Mouse (Mus musculus) intestine, embryonic 14.5 days (tissue): Measurements from ENCODE around the gene Tmco2. TPM values are rescaled to one million over a fixed set of nuclear protein-coding genes. Genes with fewer than 3 reads are reported as not detected.

Experiments used
- ATAC-seq: fragments of 200-750 bp; cut with Nextera tagmentation; replicated peaks from 2 replicates; pipeline ENCODE4 v1.8.0; 2017; ENCODE audit warnings: low read depth, moderate number of reproducible peaks, moderate TSS enrichment, moderate library complexity; ENCODE audit not compliant: low FRiP score, low TSS enrichment
- DNase-seq: peaks from one replicate; pipeline ENCODE4 v3.0.0-alpha.2; 2018; ENCODE audit warnings: low spot score
- H3K27ac ChIP-seq: fragments of 300-500 bp; sonication (generic); 2 replicates; pipeline ENCODE4 v1.5.1; 2014; ENCODE audit warnings: low read depth, mild to moderate bottlenecking, control low read depth
- H3K27me3 ChIP-seq: fragments of 300-500 bp; sonication (generic); replicated peaks from 2 replicates; pipeline ENCODE4 v1.6.1; 2014; ENCODE audit warnings: low read length, control low read depth; ENCODE audit not compliant: control insufficient read depth, insufficient read depth
- H3K36me3 ChIP-seq: fragments of 300-500 bp; sonication (generic); 2 replicates; pipeline ENCODE4 v1.6.1; 2014; ENCODE audit warnings: low read length, control low read depth; ENCODE audit not compliant: control insufficient read depth, insufficient read depth
- H3K4me1 ChIP-seq: fragments of 300-500 bp; sonication (generic); replicated peaks from 2 replicates; pipeline ENCODE4 v1.6.1; 2014; ENCODE audit warnings: low read length, control low read depth, mixed read lengths; ENCODE audit not compliant: control insufficient read depth, insufficient read depth
- H3K4me2 ChIP-seq: fragments of 300-500 bp; sonication (generic); 2 replicates; pipeline ENCODE4 v1.6.1; 2014; ENCODE audit warnings: low read length
- H3K4me3 ChIP-seq: fragments of 300-500 bp; sonication (generic); 2 replicates; pipeline ENCODE4 v1.5.1; 2014; ENCODE audit warnings: low read depth, low read length, control low read depth, mixed read lengths
- H3K9ac ChIP-seq: fragments of 300-500 bp; sonication (generic); 2 replicates; pipeline ENCODE4 v1.6.1; 2014; ENCODE audit warnings: mild to moderate bottlenecking, low read length
- H3K9me3 ChIP-seq: fragments of 300-500 bp; sonication (generic); 2 replicates; pipeline ENCODE4 v1.6.1; 2016; ENCODE audit warnings: low read length, control low read depth; ENCODE audit not compliant: control insufficient read depth
- WGBS: fragments of 180-500 bp; shearing (Covaris S2); extraction: QIAGEN DNeasy Blood & Tissue Kit; methylation state at CpG from one replicate; pipeline ENCODE4 v1.1.7; 2014; 5-methylcytosine and 5-hydroxymethylcytosine counted together
- polyA plus RNA-seq: library from polyadenylated mRNA; unstranded; fragments of >200 nt; fragmentation: Nextera tagmentation; extraction: Ambion mirVana; gene quantifications from 2 replicates; pipeline ENCODE4 v1.2.1, GENCODE M21; 2014

The Tmco2 gene
- not detected in 2 replicates for polyA plus RNA-seq

GRCm38 (mm10) chr4:121109126-121109525 is at the start of gene Tmco2:
Gene Tmco2, minus strand, starts transcription at chr4:121109226.
- ATAC-seq: no peak
- Histone ChIP-seq H3K9ac (no peak within 1 kb of the TSS), H3K4me1 (no peaks in the 10 kb centered on the region), H3K27me3 (no peaks in the 10 kb centered on the region), H3K36me3 (no peaks in the 10 kb centered on the region), H3K4me2 (no peak within 1 kb of the TSS), H3K27ac (no peak within 1 kb of the TSS), H3K9me3 (no peaks in the 10 kb centered on the region), H3K4me3 (no peak within 1 kb of the TSS)
- 84% methylated on average over 2 of the region's 2 CpGs for WGBS
- DNase-seq: no peak

GRCm38 (mm10) chr4:121103304-121103703 is 5.7 kb downstream of the Tmco2 start:
- ATAC-seq: no peak
- H3K27me3 ChIP-seq: no peaks in the 10 kb centered on the region
- H3K36me3 ChIP-seq: no peaks in the 10 kb centered on the region
- no peaks in the 10 kb centered on the region for H3K9me3 ChIP-seq
- no peaks in the 10 kb centered on the region for H3K4me1 ChIP-seq
- H3K4me2 ChIP-seq: no peak overlapping the region
- DNase-seq: no peak
- no peak overlapping the region for H3K4me3 ChIP-seq
- H3K9ac ChIP-seq: no peak overlapping the region
- WGBS: 82% methylated on average over 4 of the region's 4 CpGs
- no peak overlapping the region for H3K27ac ChIP-seq

- ATAC-seq (peak; percentile 75), DNase-seq (peak; percentile 98)
- peak within 1 kb of the TSS; percentile 86 for H3K4me3 ChIP-seq
- H3K36me3 ChIP-seq: peaks cover 23% of the 10 kb centered on the region
- H3K9me3 ChIP-seq: no peaks in the 10 kb centered on the region
- H3K4me2 ChIP-seq: peak within 1 kb of the TSS; percentile 84
- H3K27ac ChIP-seq: peak within 1 kb of the TSS; percentile 54
- peak within 1 kb of the TSS; percentile 65 for H3K9ac ChIP-seq
- H3K4me1 ChIP-seq: peaks cover 6% of the 10 kb centered on the region
- no peaks in the 10 kb centered on the region for H3K27me3 ChIP-seq
- WGBS: under 1% methylated on average over 39 of the region's 39 CpGs
Observed at GRCm38 (mm10) chr4:121097650-121098378, 11.2 kb downstream of the Tmco2 start, which contains the start of gene Zmpste24. Gene Zmpste24, minus strand, starts transcription at chr4:121098241.

GRCm38 (mm10) chr4:121090211-121090610 is 18.8 kb downstream of the Tmco2 start:
- Histone ChIP-seq H3K9ac (no peak overlapping the region), H3K27ac (no peak overlapping the region), H3K4me3 (no peak overlapping the region), H3K4me1 (no peaks in the 10 kb centered on the region), H3K9me3 (no peaks in the 10 kb centered on the region), H3K4me2 (no peak overlapping the region), H3K27me3 (no peaks in the 10 kb centered on the region), H3K36me3 (peaks cover 72% of the 10 kb centered on the region)
- no peak for ATAC-seq
- DNase-seq: no peak
- 85% methylated on average over 4 of the region's 4 CpGs for WGBS

GRCm38 (mm10) chr4:121088696-121089095 is 20.3 kb downstream of the Tmco2 start:
- H3K27me3 ChIP-seq: no peaks in the 10 kb centered on the region
- DNase-seq (no peak), ATAC-seq (no peak)
- no peaks in the 10 kb centered on the region for H3K9me3 ChIP-seq
- H3K9ac ChIP-seq: no peak overlapping the region
- no peak overlapping the region for H3K27ac ChIP-seq
- WGBS: 86% methylated on average over 2 of the region's 2 CpGs
- no peaks in the 10 kb centered on the region for H3K4me1 ChIP-seq
- H3K4me2 ChIP-seq: no peak overlapping the region
- peaks cover 76% of the 10 kb centered on the region for H3K36me3 ChIP-seq
- H3K4me3 ChIP-seq: no peak overlapping the region

- no peaks in the 10 kb centered on the region for H3K27me3 ChIP-seq
- H3K4me1 ChIP-seq: no peaks in the 10 kb centered on the region
- no peak for DNase-seq
- H3K9me3 ChIP-seq: no peaks in the 10 kb centered on the region
- peaks cover 88% of the 10 kb centered on the region for H3K36me3 ChIP-seq
- H3K9ac ChIP-seq: no peak overlapping the region
- no peak overlapping the region for H3K27ac ChIP-seq
- no peak for ATAC-seq
- H3K4me2 ChIP-seq: no peak overlapping the region
- no peak overlapping the region for H3K4me3 ChIP-seq
Observed at GRCm38 (mm10) chr4:121084506-121084905, 24.5 kb downstream of the Tmco2 start.

- Histone ChIP-seq H3K4me3 (no peak overlapping the region), H3K27me3 (no peaks in the 10 kb centered on the region), H3K4me2 (no peak overlapping the region), H3K27ac (no peak overlapping the region), H3K9ac (no peak overlapping the region), H3K36me3 (peaks cover 83% of the 10 kb centered on the region), H3K9me3 (no peaks in the 10 kb centered on the region), H3K4me1 (no peaks in the 10 kb centered on the region)
- ATAC-seq (no peak), DNase-seq (no peak)
- 91% methylated on average over 1 of the region's 1 CpGs for WGBS
Observed at GRCm38 (mm10) chr4:121080395-121080794, 28.6 kb downstream of the Tmco2 start.

GRCm38 (mm10) chr4:121077915-121078646 is 30.9 kb downstream of the Tmco2 start:
- H3K9me3 ChIP-seq: no peaks in the 10 kb centered on the region
- no peak overlapping the region for H3K27ac ChIP-seq
- DNase-seq (no peak), ATAC-seq (no peak)
- no peaks in the 10 kb centered on the region for H3K27me3 ChIP-seq
- peaks cover 80% of the 10 kb centered on the region for H3K36me3 ChIP-seq
- H3K4me3 ChIP-seq: no peak overlapping the region
- 60% methylated on average over 3 of the region's 3 CpGs for WGBS
- no peak overlapping the region for H3K4me2 ChIP-seq
- H3K9ac ChIP-seq: no peak overlapping the region
- H3K4me1 ChIP-seq: no peaks in the 10 kb centered on the region
